ENCODE assay signal across 8 mouse cellular contexts in the genomic region with DNA sequence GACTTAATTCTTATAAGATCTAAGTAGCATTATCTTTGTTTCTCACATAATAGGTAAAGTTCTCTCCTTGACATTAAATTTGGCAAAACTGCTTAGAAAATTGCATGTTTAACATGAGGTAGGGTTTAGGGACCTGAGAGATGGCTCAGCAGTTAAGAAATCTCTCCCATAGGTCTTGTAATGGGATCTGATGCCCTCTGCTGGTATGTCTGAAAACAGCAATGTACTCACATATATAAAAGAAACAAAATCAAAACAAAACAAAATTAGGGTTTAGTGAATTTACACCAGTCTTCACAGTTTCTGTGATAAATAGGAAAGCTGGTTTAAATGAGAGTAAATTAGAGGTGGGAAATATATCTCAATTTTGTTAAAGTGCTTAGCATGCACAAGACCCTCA. TPM values are rescaled to one million over a fixed set of nuclear protein-coding genes. Genes with fewer than 3 reads are reported as not detected.
DNase-seq lines count a peak whose midpoint lies in the region; ATAC-seq lines count a peak whose summit lies in the region.

No protein-coding gene starts in this region.

- no peaks in the 10 kb centered on the region for H3K9me3 ChIP-seq in embryonic facial prominence, embryonic 11.5 days (replicated peaks; ENCODE audit: control insufficient read depth, low read length)
- no peaks in the 10 kb centered on the region for H3K9me3 ChIP-seq in embryonic facial prominence, embryonic 10.5 days
- H3K9me3 ChIP-seq in limb, embryonic 11.5 days (ENCODE audit: control insufficient read depth, low read length), result no peaks in the 10 kb centered on the region
- H3K9me3 ChIP-seq in limb, embryonic 10.5 days (replicated peaks), result no peaks in the 10 kb centered on the region

- H3K27ac ChIP-seq in embryonic facial prominence, embryonic 11.5 days (replicated peaks; ENCODE audit: low read depth, low read length), result no peak overlapping the region
- no peak overlapping the region for H3K27ac ChIP-seq in embryonic facial prominence, embryonic 10.5 days (replicated peaks)
- no peak overlapping the region for H3K27ac ChIP-seq in limb, embryonic 11.5 days (replicated peaks; ENCODE audit: low read depth, low read length)
- H3K27ac ChIP-seq in limb, embryonic 10.5 days, result no peak overlapping the region

- no peaks in the 10 kb centered on the region for H3K27me3 ChIP-seq in embryonic facial prominence, embryonic 11.5 days (ENCODE audit: control insufficient read depth, insufficient read depth, low read length)
- no peaks in the 10 kb centered on the region for H3K27me3 ChIP-seq in embryonic facial prominence, embryonic 10.5 days (replicated peaks; ENCODE audit: low read depth, poor library complexity, severe bottlenecking)
- no peaks in the 10 kb centered on the region for H3K27me3 ChIP-seq in limb, embryonic 11.5 days (ENCODE audit: control insufficient read depth, insufficient read depth, low read length)
- H3K27me3 ChIP-seq in limb, embryonic 10.5 days (ENCODE audit: low read depth, poor library complexity, severe bottlenecking), result no peaks in the 10 kb centered on the region

- peak; percentile 74 for DNase-seq in embryonic facial prominence, embryonic 11.5 days (ENCODE audit: low spot score)
- no peak for DNase-seq in embryonic facial prominence, embryonic 10.5 days (ENCODE audit: low spot score)
- DNase-seq in limb, embryonic 11.5 days (ENCODE audit: low spot score), result peak; percentile 27
- DNase-seq in limb, embryonic 10.5 days (ENCODE audit: low spot score), result no peak
- DNase-seq in R1 (ENCODE audit: low read depth, low spot score), result peak; percentile 59
- peak; percentile 55 for DNase-seq in heart, postnatal 4 days
- DNase-seq in retina, postnatal 1 day, result peak; percentile 68
- DNase-seq in urinary bladder, adult 18-20 months (ENCODE audit: low spot score in 2 of 2), result no peak

- no peaks in the 10 kb centered on the region for H3K4me1 ChIP-seq in embryonic facial prominence, embryonic 11.5 days (ENCODE audit: control insufficient read depth, insufficient read depth, low read length)
- 0 out of 2 replicates have a peak, but pooled peaks cover 4% of the 10 kb centered on the region for H3K4me1 ChIP-seq in embryonic facial prominence, embryonic 10.5 days
- no peaks in the 10 kb centered on the region for H3K4me1 ChIP-seq in limb, embryonic 11.5 days (ENCODE audit: control insufficient read depth, insufficient read depth, low read length)
- no peaks in the 10 kb centered on the region for H3K4me1 ChIP-seq in limb, embryonic 10.5 days

- no peak overlapping the region for H3K4me2 ChIP-seq in embryonic facial prominence, embryonic 11.5 days (ENCODE audit: low read depth, low read length)
- H3K4me2 ChIP-seq in limb, embryonic 11.5 days (ENCODE audit: low read depth, severe bottlenecking), result no peak overlapping the region

- ATAC-seq in embryonic facial prominence, embryonic 11.5 days (replicated peaks; ENCODE audit: insufficient number of reproducible peaks, low FRiP score, low TSS enrichment, low read depth), result no peak
- ATAC-seq in limb, embryonic 11.5 days (ENCODE audit: insufficient number of reproducible peaks, low FRiP score, low TSS enrichment, low read depth), result no peak

- no peak overlapping the region for H3K9ac ChIP-seq in embryonic facial prominence, embryonic 11.5 days (replicated peaks; ENCODE audit: low read length)
- H3K9ac ChIP-seq in limb, embryonic 11.5 days (ENCODE audit: low read length), result no peak overlapping the region

- H3K4me3 ChIP-seq in embryonic facial prominence, embryonic 11.5 days (ENCODE audit: low read depth, low read length), result no peak overlapping the region
- no peak overlapping the region for H3K4me3 ChIP-seq in embryonic facial prominence, embryonic 10.5 days
- no peak overlapping the region for H3K4me3 ChIP-seq in limb, embryonic 11.5 days (ENCODE audit: low read depth, low read length)
- H3K4me3 ChIP-seq in limb, embryonic 10.5 days, result no peak overlapping the region

- H3K36me3 ChIP-seq in embryonic facial prominence, embryonic 11.5 days (replicated peaks; ENCODE audit: control insufficient read depth, insufficient read depth, low read depth, low read length), result no peaks in the 10 kb centered on the region; the same call in none of the 2 replicates
- peaks cover 53% of the 10 kb centered on the region for H3K36me3 ChIP-seq in embryonic facial prominence, embryonic 10.5 days (replicated peaks)
- H3K36me3 ChIP-seq in limb, embryonic 11.5 days (ENCODE audit: control insufficient read depth, insufficient read depth, low read length), result peaks cover 13% of the 10 kb centered on the region; the same call in 1 of the 2 replicates
- peaks cover 55% of the 10 kb centered on the region for H3K36me3 ChIP-seq in limb, embryonic 10.5 days

RNA-seq across cellular contexts. Expression of a gene that starts 11.9 kb away (rescaled TPM):
- polyA plus RNA-seq in embryonic facial prominence, embryonic 11.5 days (2014; fragmentation: Nextera tagmentation; extraction: Ambion mirVana), result 104 and 108 TPM in 2 replicates
- polyA plus RNA-seq in embryonic facial prominence, embryonic 10.5 days (2016; fragmentation: Nextera tagmentation; extraction: Ambion mirVana), result 92.9 and 95.8 TPM in 2 replicates
- 89.9 and 103 TPM in 2 replicates for polyA plus RNA-seq in limb, embryonic 11.5 days (2014; fragmentation: Nextera tagmentation; extraction: Ambion mirVana)
- polyA plus RNA-seq in limb, embryonic 10.5 days (2016; fragmentation: Nextera tagmentation; extraction: Ambion mirVana), result 70.6 and 80.4 TPM in 2 replicates
- 100 to 1,000 TPM; 370 to 371 TPM for total RNA-seq in heart, postnatal 4 days (2021)

RNA-seq across cellular contexts. Expression of a gene that starts 42.1 kb away (rescaled TPM):
- 56.8 and 57.7 TPM in 2 replicates for polyA plus RNA-seq in embryonic facial prominence, embryonic 11.5 days (2014; fragmentation: Nextera tagmentation; extraction: Ambion mirVana)
- polyA plus RNA-seq in embryonic facial prominence, embryonic 10.5 days (2016; fragmentation: Nextera tagmentation; extraction: Ambion mirVana), result 78.1 and 79.6 TPM in 2 replicates
- 65.2 and 70.4 TPM in 2 replicates for polyA plus RNA-seq in limb, embryonic 11.5 days (2014; fragmentation: Nextera tagmentation; extraction: Ambion mirVana)
- 75.8 and 86.9 TPM in 2 replicates for polyA plus RNA-seq in limb, embryonic 10.5 days (2016; fragmentation: Nextera tagmentation; extraction: Ambion mirVana)
- total RNA-seq in heart, postnatal 4 days (2021), result 10 to 100 TPM; 25.9 to 26.8 TPM

Comparison
In these comparisons a context has a peak if more than half of its experiments do, and no peak if none do; other contexts are left out.
1. DNase-seq: peak in embryonic facial prominence, embryonic 11.5 days (single experiment), limb, embryonic 11.5 days (single experiment), R1 (single experiment), heart, postnatal 4 days (single experiment) and retina, postnatal 1 day (single experiment); none in embryonic facial prominence, embryonic 10.5 days (single experiment), limb, embryonic 10.5 days (single experiment) and urinary bladder, adult 18-20 months (0 of 2).